Mouse (Mus musculus): ENCODE results near the gene Apol11b. TPM values are rescaled to one million over a fixed set of nuclear protein-coding genes. Genes with fewer than 3 reads are reported as not detected.

The Apol11b gene
- polyA plus RNA-seq, 1 experiment from 2014 or later = not detected

DNA sequence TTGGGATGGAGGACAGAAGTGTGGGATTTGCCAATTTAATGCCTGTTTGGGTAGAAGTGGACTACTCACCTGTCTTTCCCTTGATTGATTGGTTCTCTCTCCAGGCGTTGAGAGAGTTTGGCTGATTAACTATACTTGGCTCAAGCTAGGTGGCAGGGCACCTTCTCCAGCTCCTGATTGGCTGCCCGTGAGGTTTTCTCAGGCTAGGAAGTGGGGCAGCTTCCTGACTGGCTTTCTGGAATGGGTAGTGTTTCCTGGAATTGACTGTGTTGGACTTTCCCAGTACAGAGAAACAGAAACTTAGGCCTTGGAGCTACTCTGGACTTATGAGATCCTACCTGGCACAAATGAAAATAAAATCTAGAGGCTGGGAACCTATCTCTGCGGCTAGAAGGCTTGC lies 44.7 kb downstream of the Apol11b start:
- Histone ChIP-seq H3K27me3 (no peaks in the 10 kb centered on the region), H3K4me3 (no peak overlapping the region), H3K27ac (no peak overlapping the region), H3K4me1 (no peaks in the 10 kb centered on the region), H3K9me3 (replicated peaks) (no peaks in the 10 kb centered on the region), H3K9ac (no peak overlapping the region), H3K36me3 (no peaks in the 10 kb centered on the region), H3K4me2 (replicated peaks) (no peak overlapping the region)
- WGBS = 70% methylated on average over 3 of the region's 3 CpGs
- no peak for ATAC-seq (ENCODE audit: low FRiP score)

DNA sequence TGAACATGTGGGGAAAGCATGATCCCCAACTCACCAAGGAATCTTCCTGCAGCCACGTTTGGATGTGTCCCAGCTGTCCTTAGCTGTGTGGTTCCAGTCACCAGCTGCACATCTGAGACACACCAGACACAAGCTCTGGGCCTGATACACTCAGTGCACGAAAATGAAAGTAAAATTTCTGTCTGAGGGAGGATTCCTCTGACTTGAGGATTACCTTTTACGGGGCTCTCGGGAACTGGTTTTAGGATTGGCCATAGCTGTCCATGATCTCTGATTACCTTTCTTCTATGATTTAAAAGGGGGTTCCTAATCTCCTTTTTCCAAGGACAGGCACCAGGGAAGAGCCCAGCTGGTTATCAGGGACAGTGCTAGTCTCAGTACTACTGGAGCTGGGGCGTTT lies 47.1 kb downstream of the Apol11b start, which contains the start of gene Apol10b:
Gene Apol10b, minus strand, starts transcription at position 165 of the 400 bp plus-strand sequence.
- Histone ChIP-seq H3K36me3 (no peaks in the 10 kb centered on the region), H3K4me2 (replicated peaks) (no peak within 1 kb of the TSS), H3K9me3 (replicated peaks) (no peaks in the 10 kb centered on the region), H3K9ac (no peak within 1 kb of the TSS), H3K4me1 (no peaks in the 10 kb centered on the region), H3K4me3 (no peak within 1 kb of the TSS), H3K27ac (no peak within 1 kb of the TSS), H3K27me3 (no peaks in the 10 kb centered on the region)
- no peak for ATAC-seq (ENCODE audit: low FRiP score)
- 73% methylated on average over 5 of the region's 5 CpGs for WGBS

DNA sequence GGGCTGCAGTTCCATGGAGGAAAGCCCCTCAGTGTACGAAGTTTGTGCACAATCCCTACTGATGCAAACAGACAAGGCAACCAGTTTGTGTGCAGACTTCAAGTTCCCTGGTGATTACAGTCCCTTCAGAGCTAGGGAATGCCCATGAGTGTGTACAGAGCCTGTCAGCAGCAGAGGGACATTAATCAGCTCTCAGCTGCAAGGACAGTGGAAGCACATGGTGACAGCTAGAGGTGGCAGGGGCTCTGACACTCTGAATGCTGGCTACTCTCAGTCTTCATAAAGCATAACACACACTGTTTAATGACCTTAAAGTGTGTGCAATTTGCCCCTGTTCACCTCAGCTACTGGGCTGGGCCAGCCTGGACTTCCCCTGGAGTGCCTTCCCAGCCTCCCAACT lies 49.5 kb downstream of the Apol11b start:
- no peaks in the 10 kb centered on the region for H3K4me1 ChIP-seq
- 85% methylated on average over 1 of the region's 1 CpGs for WGBS
- no peak overlapping the region for H3K9ac ChIP-seq
- no peak overlapping the region for H3K4me2 ChIP-seq (replicated peaks)
- H3K36me3 ChIP-seq = no peaks in the 10 kb centered on the region
- H3K27ac ChIP-seq = no peak overlapping the region
- H3K9me3 ChIP-seq (replicated peaks) = no peaks in the 10 kb centered on the region
- H3K27me3 ChIP-seq = no peaks in the 10 kb centered on the region
- H3K4me3 ChIP-seq = no peak overlapping the region
- ATAC-seq (ENCODE audit: low FRiP score) = no peak

DNA sequence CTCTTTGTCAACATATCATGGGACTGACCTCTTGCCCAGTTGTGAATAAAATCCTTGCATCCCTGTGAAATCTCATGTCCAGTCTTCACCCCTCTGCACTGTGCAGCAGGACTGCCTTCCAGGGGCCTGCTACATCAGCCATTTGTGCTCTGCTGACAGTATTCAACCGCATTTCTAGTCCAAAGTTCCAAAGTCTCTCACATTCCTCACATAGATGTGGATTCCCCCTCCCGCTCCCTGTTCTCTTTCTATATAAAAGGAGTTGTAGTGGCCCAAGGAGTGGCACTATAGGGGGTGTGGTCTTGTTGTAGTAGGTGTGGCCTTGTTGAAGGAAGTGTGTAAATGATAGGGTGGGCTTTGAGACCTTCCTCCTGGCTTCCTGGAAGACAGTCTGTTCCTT lies 52.2 kb downstream of the Apol11b start:
- Histone ChIP-seq H3K9ac (no peak overlapping the region), H3K9me3 (replicated peaks) (no peaks in the 10 kb centered on the region), H3K36me3 (no peaks in the 10 kb centered on the region), H3K4me2 (replicated peaks) (no peak overlapping the region), H3K4me1 (no peaks in the 10 kb centered on the region), H3K27ac (no peak overlapping the region), H3K4me3 (no peak overlapping the region), H3K27me3 (no peaks in the 10 kb centered on the region)
- ATAC-seq (ENCODE audit: low FRiP score) = no peak
- WGBS = 70% methylated on average over 2 of the region's 2 CpGs

DNA sequence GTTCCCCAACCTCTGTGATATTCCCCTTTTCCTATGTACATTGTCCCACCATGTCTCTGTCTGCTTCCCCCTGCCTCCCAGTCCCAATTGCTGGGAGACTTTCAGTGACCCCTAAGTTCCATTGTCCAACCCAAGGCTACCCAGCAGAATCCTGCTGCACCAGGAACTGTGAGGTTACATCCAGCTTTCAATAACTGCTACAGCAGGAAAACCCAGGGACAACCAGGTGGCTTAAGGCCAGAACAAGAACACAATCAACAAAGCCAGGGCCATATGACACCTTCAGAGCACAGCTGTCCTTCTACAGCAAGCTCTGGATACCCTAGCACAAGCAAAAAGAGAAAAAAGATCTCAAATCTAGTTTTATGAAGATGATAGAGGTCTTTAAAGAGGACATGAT lies 54.1 kb downstream of the Apol11b start:
- no peak overlapping the region for H3K4me3 ChIP-seq
- peaks cover under 1% of the 10 kb centered on the region; the same call in 1 of the 2 replicates for H3K9me3 ChIP-seq (replicated peaks)
- no peak overlapping the region for H3K27ac ChIP-seq
- no peaks in the 10 kb centered on the region for H3K36me3 ChIP-seq
- no peaks in the 10 kb centered on the region for H3K4me1 ChIP-seq
- H3K27me3 ChIP-seq = no peaks in the 10 kb centered on the region
- no peak overlapping the region for H3K9ac ChIP-seq
- ATAC-seq (ENCODE audit: low FRiP score) = no peak
- H3K4me2 ChIP-seq (replicated peaks) = no peak overlapping the region

DNA sequence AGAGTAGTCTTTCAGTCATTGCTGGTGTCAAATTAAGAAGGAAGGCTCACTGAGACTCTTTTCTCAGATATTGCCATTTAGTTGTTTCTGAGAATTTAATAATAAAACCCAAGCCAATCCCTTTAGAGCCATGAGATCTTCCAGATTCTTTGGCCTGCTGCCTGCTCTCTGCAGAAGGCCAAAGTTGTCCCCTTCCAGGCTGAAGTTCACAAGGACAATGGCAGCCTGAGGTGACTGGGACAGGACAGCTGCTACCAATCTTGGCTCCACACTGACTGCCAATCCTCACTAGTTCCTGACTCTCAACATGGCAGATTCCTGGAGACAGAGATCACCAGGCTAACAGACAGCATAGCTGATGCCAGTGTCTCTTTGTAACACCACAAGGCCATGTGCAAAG lies 56.1 kb downstream of the Apol11b start:
- H3K9ac ChIP-seq = no peak overlapping the region
- no peak overlapping the region for H3K4me2 ChIP-seq (replicated peaks)
- ATAC-seq (ENCODE audit: low FRiP score) = no peak
- no peaks in the 10 kb centered on the region for H3K27me3 ChIP-seq
- H3K27ac ChIP-seq = no peak overlapping the region
- H3K4me3 ChIP-seq = no peak overlapping the region
- no peaks in the 10 kb centered on the region for H3K36me3 ChIP-seq
- no peaks in the 10 kb centered on the region for H3K4me1 ChIP-seq
- peaks cover 6% of the 10 kb centered on the region; the same call in 1 of the 2 replicates for H3K9me3 ChIP-seq (replicated peaks)

Other genes with a start within 250 kb of the Apol11b start
- not detected in 2 replicates for gene Apol7a, start 244.2 kb downstream of the Apol11b start, polyA plus RNA-seq (2016; fragmentation: Nextera tagmentation; extraction: Ambion mirVana)
- not detected in 2 replicates for gene Apol9a, start 232.2 kb downstream of the Apol11b start, polyA plus RNA-seq (2016; fragmentation: Nextera tagmentation; extraction: Ambion mirVana)
- gene Apol7b, start 195.8 kb downstream of the Apol11b start, polyA plus RNA-seq (2016; fragmentation: Nextera tagmentation; extraction: Ambion mirVana) = not detected in 2 replicates
- gene Apol10a, start 166.2 kb downstream of the Apol11b start, polyA plus RNA-seq (2016; fragmentation: Nextera tagmentation; extraction: Ambion mirVana) = not detected in 2 replicates
- gene Apol11a, start 135.0 kb downstream of the Apol11b start, polyA plus RNA-seq (2016; fragmentation: Nextera tagmentation; extraction: Ambion mirVana) = not detected in 2 replicates
- gene Apol7c, start 110.0 kb downstream of the Apol11b start, polyA plus RNA-seq (2016; fragmentation: Nextera tagmentation; extraction: Ambion mirVana) = not detected in 2 replicates
- gene 1700025B11Rik, start 81.4 kb downstream of the Apol11b start, polyA plus RNA-seq (2016; fragmentation: Nextera tagmentation; extraction: Ambion mirVana) = not detected in 2 replicates
- gene Apol10b, start 47.2 kb downstream of the Apol11b start, polyA plus RNA-seq (2016; fragmentation: Nextera tagmentation; extraction: Ambion mirVana) = 0.09 and 0.21 TPM in 2 replicates
- gene Gm36245, start 44.0 kb downstream of the Apol11b start, polyA plus RNA-seq (2016; fragmentation: Nextera tagmentation; extraction: Ambion mirVana) = not detected in 2 replicates
- gene Apol7e, start 55.6 kb upstream of the Apol11b start, polyA plus RNA-seq (2016; fragmentation: Nextera tagmentation; extraction: Ambion mirVana) = not detected in 2 replicates
- gene Apol9b, start 85.8 kb upstream of the Apol11b start, polyA plus RNA-seq (2016; fragmentation: Nextera tagmentation; extraction: Ambion mirVana) = not detected in 2 replicates
- gene Apol8, start 113.7 kb upstream of the Apol11b start, polyA plus RNA-seq (2016; fragmentation: Nextera tagmentation; extraction: Ambion mirVana) = 0.22 and 0.47 TPM in 2 replicates
- gene Myh9, start 198.9 kb upstream of the Apol11b start, polyA plus RNA-seq (2016; fragmentation: Nextera tagmentation; extraction: Ambion mirVana) = 32.0 and 33.5 TPM in 2 replicates

Measured in hindbrain, embryonic 12.5 days (tissue).